Mouse (Mus musculus) kidney, postnatal 0 days (tissue): ENCODE results near the gene Gpr35. TPM values are rescaled to one million over a fixed set of nuclear protein-coding genes. Genes with fewer than 3 reads are reported as not detected.

Experiments used
- ATAC-seq: fragments of 200-750 bp; cut with Nextera tagmentation; replicated peaks from 2 replicates; pipeline ENCODE4 v1.8.0; 2017; ENCODE audit warnings: low read depth, moderate number of reproducible peaks, moderate TSS enrichment, moderate library complexity; ENCODE audit not compliant: low FRiP score
- DNase-seq: peaks from one replicate; pipeline ENCODE4 v3.0.0-alpha.2; 2016; ENCODE audit warnings: low spot score
- H3K27ac ChIP-seq: fragments of 300-500 bp; sonication (generic); 2 replicates; pipeline ENCODE4 v1.5.1; 2014; ENCODE audit warnings: mild to moderate bottlenecking
- H3K27me3 ChIP-seq: fragments of 300-500 bp; sonication (generic); 2 replicates; pipeline ENCODE4 v1.6.1; 2014; ENCODE audit warnings: low read length, mixed read lengths; ENCODE audit not compliant: insufficient read depth
- H3K36me3 ChIP-seq: fragments of 300-500 bp; sonication (generic); 2 replicates; pipeline ENCODE4 v1.6.1; 2014; ENCODE audit warnings: low read length, mixed read lengths; ENCODE audit not compliant: insufficient read depth
- H3K4me1 ChIP-seq: fragments of 300-500 bp; sonication (generic); replicated peaks from 2 replicates; pipeline ENCODE4 v1.6.1; 2014; ENCODE audit warnings: antibody characterized with exemption, low read length, mixed read lengths; ENCODE audit not compliant: insufficient read depth
- H3K4me2 ChIP-seq: fragments of 300-500 bp; sonication (generic); 2 replicates; pipeline ENCODE4 v1.6.1; 2014; ENCODE audit warnings: mild to moderate bottlenecking, low read length, moderate library complexity, mixed read lengths
- H3K4me3 ChIP-seq: fragments of 300-500 bp; sonication (generic); replicated peaks from 2 replicates; pipeline ENCODE4 v1.5.1; 2014; ENCODE audit warnings: low read depth, low read length
- H3K9ac ChIP-seq: fragments of 300-500 bp; sonication (generic); 2 replicates; pipeline ENCODE4 v1.6.1; 2014; ENCODE audit warnings: low read depth, low read length
- H3K9me3 ChIP-seq: fragments of 300-500 bp; sonication (generic); replicated peaks from 2 replicates; pipeline ENCODE4 v1.6.1; 2016; ENCODE audit warnings: low read length, inconsistent platforms, mixed read lengths
- CTCF ChIP-seq: IDR thresholded peaks from 2 replicates; pipeline ENCODE4 v1.5.1; 2016; ENCODE audit warnings: antibody characterized with exemption, low read depth, mild to moderate bottlenecking, moderate library complexity
- WGBS: fragments of 180-500 bp; shearing (Covaris S2); extraction: QIAGEN DNeasy Blood & Tissue Kit; methylation state at CpG from one replicate; pipeline ENCODE4 v1.1.7; 2014; 5-methylcytosine and 5-hydroxymethylcytosine counted together
- polyA plus RNA-seq: library from polyadenylated mRNA; unstranded; fragments of >200 nt; fragmentation: Nextera tagmentation; extraction: Ambion mirVana; gene quantifications from 2 replicates; pipeline ENCODE4 v1.2.1, GENCODE M21; 2015

Gpr35 gene
- polyA plus RNA-seq, 1 experiment from 2014 or later: 0.42 TPM

DNA sequence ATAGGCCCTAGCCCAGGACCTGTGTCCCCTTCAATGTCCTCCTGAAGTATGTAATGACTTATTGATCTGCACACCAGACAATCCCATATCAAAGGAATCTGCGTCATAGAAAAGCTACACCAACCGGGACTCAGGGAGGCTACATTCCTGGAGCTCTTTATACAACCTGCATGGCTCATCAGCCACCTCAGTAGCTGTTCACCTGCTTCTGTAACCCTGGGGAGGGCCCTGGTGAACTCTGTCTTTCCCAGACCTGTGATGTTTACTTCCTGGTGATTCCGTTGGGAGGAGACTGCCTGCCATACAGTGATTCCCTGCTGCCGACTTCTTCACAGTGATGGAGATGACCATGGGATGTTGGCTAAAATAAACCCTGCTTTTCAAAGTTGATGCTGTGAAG lies 38.2 kb downstream of the Gpr35 start:
- H3K4me2 ChIP-seq: no peak overlapping the region
- no peaks in the 10 kb centered on the region for H3K4me1 ChIP-seq
- no peaks in the 10 kb centered on the region for H3K36me3 ChIP-seq
- H3K9ac ChIP-seq: no peak overlapping the region
- no peak for TF ChIP-seq CTCF
- no peak overlapping the region for H3K27ac ChIP-seq
- no peaks in the 10 kb centered on the region for H3K27me3 ChIP-seq
- 68% methylated on average over 4 of the region's 4 CpGs for WGBS
- ATAC-seq: no peak
- H3K4me3 ChIP-seq: no peak overlapping the region
- no peak for DNase-seq
- H3K9me3 ChIP-seq: no peaks in the 10 kb centered on the region

DNA sequence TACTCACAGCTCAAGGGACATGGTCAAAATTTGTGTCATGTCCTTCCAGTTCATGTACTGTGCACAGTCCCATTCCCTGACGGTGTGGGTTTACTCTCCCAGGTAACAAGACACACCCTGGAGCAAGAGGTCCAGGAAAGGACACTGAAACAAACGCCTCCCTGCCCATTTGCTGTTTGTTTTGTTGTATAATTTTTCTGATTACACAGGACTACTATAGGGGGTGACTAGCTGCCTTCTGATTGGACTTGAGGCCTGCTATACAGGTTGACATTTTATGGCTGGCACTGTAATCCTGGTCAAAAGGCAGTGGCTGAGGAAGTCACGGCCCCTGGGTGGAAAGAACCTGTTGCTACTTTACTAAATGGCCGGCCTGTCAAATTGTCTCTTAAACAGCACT lies 39.2 kb downstream of the Gpr35 start:
- DNase-seq (no peak), ATAC-seq (no peak)
- Histone ChIP-seq H3K4me2 (no peak overlapping the region), H3K9ac (no peak overlapping the region), H3K4me1 (no peaks in the 10 kb centered on the region), H3K4me3 (no peak overlapping the region), H3K9me3 (no peaks in the 10 kb centered on the region), H3K27me3 (no peaks in the 10 kb centered on the region), H3K36me3 (no peaks in the 10 kb centered on the region), H3K27ac (no peak overlapping the region)
- WGBS: 44% methylated on average over 4 of the region's 4 CpGs
- TF ChIP-seq CTCF: no peak

DNA sequence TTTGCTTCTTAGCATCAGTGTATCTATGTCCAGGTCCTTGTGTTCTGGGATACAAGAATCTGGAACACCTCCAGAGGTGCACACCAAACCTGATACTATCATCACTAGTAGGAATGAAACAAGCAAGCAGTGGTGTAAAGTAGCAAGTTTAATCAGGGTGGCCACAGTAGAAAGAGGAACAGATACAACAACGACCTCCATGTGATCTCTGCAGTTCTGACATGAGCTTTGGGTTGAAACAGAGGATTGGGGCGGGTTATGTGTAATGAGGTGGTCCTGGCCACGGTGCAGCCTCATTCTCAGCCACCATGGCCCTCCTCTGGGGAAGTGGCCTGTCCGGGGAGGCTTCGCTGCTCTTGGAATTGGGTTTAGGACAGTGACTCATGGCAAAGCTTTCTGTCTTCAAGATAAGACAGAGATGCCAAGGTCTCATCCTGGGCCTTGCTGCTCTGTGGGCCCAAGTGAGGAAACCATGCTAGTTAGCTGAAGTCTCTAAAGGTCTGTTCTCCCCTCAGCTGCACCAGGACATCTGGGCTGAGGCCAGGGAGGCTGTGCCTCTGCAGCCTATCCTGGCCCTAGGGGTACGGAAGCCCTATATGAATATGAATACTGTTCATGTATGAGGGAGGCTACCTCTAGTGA lies 41.7 kb downstream of the Gpr35 start:
- no peak overlapping the region for H3K4me3 ChIP-seq
- no peaks in the 10 kb centered on the region for H3K36me3 ChIP-seq
- H3K4me1 ChIP-seq: no peaks in the 10 kb centered on the region
- ATAC-seq: no peak
- H3K9me3 ChIP-seq: no peaks in the 10 kb centered on the region
- no peak for TF ChIP-seq CTCF
- no peak for DNase-seq
- WGBS: 82% methylated on average over 6 of the region's 6 CpGs
- H3K9ac ChIP-seq: no peak overlapping the region
- H3K27ac ChIP-seq: no peak overlapping the region
- H3K27me3 ChIP-seq: no peaks in the 10 kb centered on the region
- H3K4me2 ChIP-seq: no peak overlapping the region

DNA sequence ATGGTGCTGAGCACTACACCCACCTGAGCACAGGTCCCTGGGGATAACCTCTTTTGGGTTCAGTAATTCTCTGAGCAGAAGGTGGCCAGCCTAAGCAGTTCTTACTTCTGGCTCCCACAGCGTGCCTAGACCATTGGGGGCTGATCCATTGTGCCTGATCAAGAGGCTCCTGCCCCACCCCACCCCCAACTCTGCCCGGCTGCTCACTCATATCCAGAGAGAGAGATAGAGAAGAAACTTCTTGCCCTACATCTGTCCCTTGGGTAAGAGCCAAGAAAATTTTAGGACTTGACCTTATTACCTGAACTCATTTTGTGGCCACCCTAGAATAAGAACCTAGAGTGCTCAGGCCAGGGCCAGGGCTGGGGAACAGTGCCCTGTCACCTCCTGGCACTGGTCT lies 42.2 kb downstream of the Gpr35 start:
- Histone ChIP-seq H3K9me3 (no peaks in the 10 kb centered on the region), H3K36me3 (no peaks in the 10 kb centered on the region), H3K4me2 (no peak overlapping the region), H3K9ac (no peak overlapping the region), H3K27ac (no peak overlapping the region), H3K4me1 (no peaks in the 10 kb centered on the region), H3K27me3 (no peaks in the 10 kb centered on the region), H3K4me3 (no peak overlapping the region)
- ATAC-seq (no peak), DNase-seq (no peak)
- no peak for TF ChIP-seq CTCF
- 68% methylated on average over 2 of the region's 2 CpGs for WGBS

DNA sequence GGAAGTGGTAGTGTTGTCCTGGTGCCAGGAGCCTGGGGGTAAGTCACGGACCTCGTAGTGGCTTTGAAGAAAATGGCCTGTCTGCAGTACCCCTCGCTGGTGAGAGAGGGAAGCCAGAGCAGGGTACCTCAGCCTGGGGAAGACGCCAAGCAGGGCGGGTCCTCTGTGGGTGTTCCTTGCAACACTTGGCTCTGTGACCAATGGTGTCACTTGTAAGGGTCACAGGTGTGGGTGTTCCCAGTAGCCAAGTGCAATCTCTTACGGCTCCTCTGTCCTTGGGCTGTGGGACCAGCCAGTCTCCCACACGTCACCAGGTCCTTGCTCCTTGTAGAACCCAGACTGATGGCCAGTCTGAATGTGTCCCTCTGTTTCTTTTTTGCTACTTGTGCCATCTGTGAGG lies 55.4 kb downstream of the Gpr35 start, which contains the start of gene Aqp12:
Gene Aqp12, plus strand, starts transcription at position 274 of the 400 bp plus-strand sequence.
- DNase-seq (no peak), ATAC-seq (no peak)
- WGBS: 72% methylated on average over 7 of the region's 7 CpGs
- Histone ChIP-seq H3K27me3 (no peaks in the 10 kb centered on the region), H3K9me3 (no peaks in the 10 kb centered on the region), H3K4me1 (no peaks in the 10 kb centered on the region), H3K4me2 (no peak within 1 kb of the TSS), H3K4me3 (no peak within 1 kb of the TSS), H3K27ac (no peak within 1 kb of the TSS), H3K36me3 (no peaks in the 10 kb centered on the region), H3K9ac (no peak within 1 kb of the TSS)
- TF ChIP-seq CTCF: no peak

DNA sequence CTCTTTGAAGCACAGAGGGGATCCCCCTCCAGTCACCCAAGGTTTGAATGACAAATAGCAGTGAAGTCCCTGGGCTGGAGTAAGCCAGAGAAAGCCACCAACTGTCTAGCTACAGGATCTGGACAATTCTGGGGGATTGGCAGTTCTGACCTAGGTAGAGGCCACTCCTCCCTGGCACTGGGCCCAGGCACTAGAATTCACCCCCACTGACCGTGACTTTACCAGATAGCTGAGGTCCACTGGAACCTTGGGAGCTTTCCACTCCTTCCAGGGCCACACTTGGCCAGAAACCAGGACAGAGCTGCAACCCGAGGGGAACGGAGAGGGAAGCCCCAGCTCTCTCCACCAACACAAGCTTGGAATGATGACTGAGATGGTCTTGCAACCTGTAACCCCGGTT lies 58.5 kb downstream of the Gpr35 start:
- H3K9me3 ChIP-seq: no peaks in the 10 kb centered on the region
- no peak overlapping the region for H3K4me2 ChIP-seq
- no peaks in the 10 kb centered on the region for H3K4me1 ChIP-seq
- H3K27me3 ChIP-seq: no peaks in the 10 kb centered on the region
- no peak overlapping the region for H3K9ac ChIP-seq
- H3K4me3 ChIP-seq: no peak overlapping the region
- 47% methylated on average over 4 of the region's 4 CpGs for WGBS
- ATAC-seq (no peak), DNase-seq (peak; percentile 23)
- H3K36me3 ChIP-seq: no peaks in the 10 kb centered on the region
- no peak overlapping the region for H3K27ac ChIP-seq
- TF ChIP-seq CTCF: no peak

DNA sequence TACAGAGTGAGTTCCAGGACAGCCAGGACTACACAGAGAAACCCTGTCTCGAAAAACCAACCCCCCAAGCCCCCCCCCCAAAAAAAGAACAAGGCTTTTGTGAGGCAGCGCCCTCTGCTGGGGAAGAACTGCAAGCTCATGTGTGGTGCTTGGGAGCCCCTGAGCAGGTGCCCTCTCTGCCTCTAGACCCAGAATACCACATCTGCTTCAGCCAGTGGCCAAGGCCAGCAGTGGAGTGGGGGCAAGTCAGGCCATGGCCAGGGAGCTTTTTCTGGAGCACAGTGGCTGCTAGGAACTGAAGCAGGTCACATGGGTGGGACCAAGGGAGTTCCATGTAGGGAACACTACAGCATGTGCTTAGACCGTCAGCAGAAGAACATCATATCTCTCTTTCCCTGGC lies 60.1 kb downstream of the Gpr35 start:
- no peaks in the 10 kb centered on the region for H3K27me3 ChIP-seq
- 35% methylated on average over 3 of the region's 3 CpGs for WGBS
- DNase-seq: peak; percentile 39

More for the DNA sequence above, 60.1 kb downstream of the Gpr35 start:
- H3K9ac ChIP-seq: no peak overlapping the region
- TF ChIP-seq CTCF: peak; percentile 67
- H3K36me3 ChIP-seq: no peaks in the 10 kb centered on the region
- H3K4me2 ChIP-seq: no peak overlapping the region
- H3K4me1 ChIP-seq: no peaks in the 10 kb centered on the region
- no peak overlapping the region for H3K27ac ChIP-seq
- no peak for ATAC-seq
- no peaks in the 10 kb centered on the region for H3K9me3 ChIP-seq
- no peak overlapping the region for H3K4me3 ChIP-seq
